Mouse (Mus musculus): ENCODE results near the gene Sec61b.

DNA sequence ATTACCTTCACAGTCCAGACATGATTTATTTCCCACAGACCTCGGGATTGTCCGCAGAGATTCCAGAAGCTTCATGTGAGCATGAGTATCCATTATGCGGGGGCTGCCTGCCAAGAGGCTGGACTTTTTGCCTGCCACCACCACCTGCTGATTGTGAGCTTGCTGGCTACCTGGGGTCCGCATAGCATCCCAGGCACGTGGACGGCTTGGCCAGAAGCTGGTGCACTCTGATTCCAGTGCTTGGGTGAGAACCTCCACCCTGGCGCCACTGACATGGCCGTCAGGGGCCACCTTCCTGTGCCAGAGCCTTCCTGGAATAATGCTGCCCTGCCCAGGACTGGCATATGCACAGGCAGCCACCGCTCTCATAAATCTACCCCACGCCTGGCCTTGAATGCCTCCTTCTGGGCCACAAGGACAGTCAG lies 24.7 kb downstream of the Sec61b start:
- TF ChIP-seq POLR2A (IDR thresholded peaks at IDR 0.05; ENCODE audit: low read depth, low read length) (no peak), CTCF (IDR thresholded peaks at IDR 0.05; ENCODE audit: borderline replicate concordance, insufficient read depth, low read length) (no peak)
